Mouse (Mus musculus): ENCODE data around the gene Mapk7. TPM values are rescaled to one million over a fixed set of nuclear protein-coding genes. Genes with fewer than 3 reads are reported as not detected.

Mapk7 gene
- total RNA-seq (2022): 10 to 100 TPM; 15.2 to 22.1 (median 20.4) TPM

GRCm38 (mm10) chr11:61494129-61494997 lies at the start of gene Mapk7:
TSS of gene Mapk7 (minus strand) at chr11:61494406.
- peak; percentile 96 for DNase-seq

GRCm38 (mm10) chr11:61541106-61541505 lies 46.9 kb upstream of the Mapk7 start:
- no peak for DNase-seq

- no peak for DNase-seq
Measured at GRCm38 (mm10) chr11:61540642-61541041, 46.4 kb upstream of the Mapk7 start.

- DNase-seq: no peak
Measured at GRCm38 (mm10) chr11:61537362-61537761, 43.2 kb upstream of the Mapk7 start.

- DNase-seq: no peak
Measured at GRCm38 (mm10) chr11:61536952-61537351, 42.7 kb upstream of the Mapk7 start.

GRCm38 (mm10) chr11:61535530-61535929 lies 41.3 kb upstream of the Mapk7 start:
- no peak for DNase-seq

- peak; percentile 33 for DNase-seq
Measured at GRCm38 (mm10) chr11:61533571-61533970, 39.4 kb upstream of the Mapk7 start.

GRCm38 (mm10) chr11:61532820-61533219 lies 38.6 kb upstream of the Mapk7 start:
- DNase-seq: peak; percentile 25

- peak; percentile 29 for DNase-seq
Measured at GRCm38 (mm10) chr11:61529268-61529713, 35.1 kb upstream of the Mapk7 start.

- no peak for DNase-seq
Measured at GRCm38 (mm10) chr11:61526872-61527271, 32.7 kb upstream of the Mapk7 start.

GRCm38 (mm10) chr11:61519484-61520107 lies 25.4 kb upstream of the Mapk7 start:
- no peak for DNase-seq

GRCm38 (mm10) chr11:61518871-61519270 lies 24.7 kb upstream of the Mapk7 start:
- no peak for DNase-seq

GRCm38 (mm10) chr11:61517971-61518370 lies 23.8 kb upstream of the Mapk7 start:
- DNase-seq: no peak

GRCm38 (mm10) chr11:61514953-61515352 lies 20.7 kb upstream of the Mapk7 start:
- DNase-seq: no peak

- peak; percentile 93 for DNase-seq
Measured at GRCm38 (mm10) chr11:61504713-61505257, 10.6 kb upstream of the Mapk7 start, which contains the start of gene B9d1. TSS of gene B9d1 (plus strand) at chr11:61505144.

GRCm38 (mm10) chr11:61503933-61504332 lies 9.7 kb upstream of the Mapk7 start:
- DNase-seq: no peak

- DNase-seq: no peak
Measured at GRCm38 (mm10) chr11:61498736-61499504, 4.7 kb upstream of the Mapk7 start.

- DNase-seq: no peak
Measured at GRCm38 (mm10) chr11:61497490-61497889, 3.3 kb upstream of the Mapk7 start.

- no peak for DNase-seq
Measured at GRCm38 (mm10) chr11:61495528-61495927, 1.3 kb upstream of the Mapk7 start.

GRCm38 (mm10) chr11:61493525-61494128 lies 579 bp downstream of the Mapk7 start:
- no peak for DNase-seq

GRCm38 (mm10) chr11:61492749-61493401 lies 1.3 kb downstream of the Mapk7 start:
- no peak for DNase-seq

All from adrenal gland, adult 8-10 months (tissue).